Mouse (Mus musculus): ENCODE results near the gene Gpr156. TPM values are rescaled to one million over a fixed set of nuclear protein-coding genes. Genes with fewer than 3 reads are reported as not detected.
"Not testable (repeated sequence)": the region's sequence is repeated elsewhere in the genome, so short reads cannot be mapped to it uniquely, and the experiment has no call there.

Gpr156 gene
- total RNA-seq, 1 experiment, result 0.22 TPM

GRCm38 (mm10) chr16:38032644-38033043 is 116.3 kb downstream of the Gpr156 start:
- Histone ChIP-seq H3K4me3 (ENCODE audit: insufficient read depth in 1 of 2, low read depth in 1 of 2, low read length in 2 of 2, poor library complexity in 1 of 2, severe bottlenecking in 1 of 2) (no peak overlapping the region), H3K36me3 (ENCODE audit: control insufficient read depth, insufficient read depth, low read length, poor library complexity, severe bottlenecking) (no peaks in the 10 kb centered on the region), H3K9ac (ENCODE audit: insufficient read depth, low read depth, low read length, poor library complexity, severe bottlenecking) (no peak overlapping the region), H3K27ac (ENCODE audit: insufficient read depth, low read depth, low read length, poor library complexity, severe bottlenecking) (no peak overlapping the region), H3K4me1 (ENCODE audit: control insufficient read depth in 2 of 2, insufficient read depth in 2 of 2, low read length in 2 of 2, poor library complexity in 1 of 2) (no peaks in the 10 kb centered on the region), H3K9me3 (ENCODE audit: control insufficient read depth, insufficient read depth, low read depth, low read length) (no peaks in the 10 kb centered on the region)
- no peak for TF ChIP-seq ZNF384 (IDR thresholded peaks at IDR 0.05; ENCODE audit: low read depth, low read length)
- no peak for TF ChIP-seq CHD2 (IDR thresholded peaks at IDR 0.05; ENCODE audit: low read depth, low read length)
- TF ChIP-seq MAFK (IDR thresholded peaks at IDR 0.05; ENCODE audit: insufficient read depth, low read depth, low read length), result no peak
- TF ChIP-seq HCFC1 (IDR thresholded peaks at IDR 0.05; ENCODE audit: borderline replicate concordance, insufficient read depth, low read length), result no peak
- no peak for TF ChIP-seq ZC3H11A (IDR thresholded peaks at IDR 0.05; ENCODE audit: borderline replicate concordance, low read depth, low read length)
- DNase-seq (ENCODE audit: low read depth, low spot score), result no peak
- in situ Hi-C loops (cut with MboI; ENCODE audit: low sequenced_read_pairs in 2 of 2, unreplicated experiment in 2 of 2), result no loop called here

- DNase-seq (ENCODE audit: low read depth, low spot score), result no peak
- H3K27ac ChIP-seq (ENCODE audit: insufficient read depth, low read depth, low read length, poor library complexity, severe bottlenecking), result no peak overlapping the region
- H3K36me3 ChIP-seq (ENCODE audit: control insufficient read depth, insufficient read depth, low read length, poor library complexity, severe bottlenecking), result no peaks in the 10 kb centered on the region
- in situ Hi-C loops (cut with MboI; ENCODE audit: low sequenced_read_pairs in 2 of 2, unreplicated experiment in 2 of 2), result no loop called here
- H3K4me1 ChIP-seq (ENCODE audit: control insufficient read depth in 2 of 2, insufficient read depth in 2 of 2, low read length in 2 of 2, poor library complexity in 1 of 2), result no peaks in the 10 kb centered on the region
- TF ChIP-seq ZC3H11A (IDR thresholded peaks at IDR 0.05; ENCODE audit: borderline replicate concordance, low read depth, low read length) (no peak), ZNF384 (IDR thresholded peaks at IDR 0.05; ENCODE audit: low read depth, low read length) (no peak), MAFK (IDR thresholded peaks at IDR 0.05; ENCODE audit: insufficient read depth, low read depth, low read length) (no peak), HCFC1 (IDR thresholded peaks at IDR 0.05; ENCODE audit: borderline replicate concordance, insufficient read depth, low read length) (no peak), CHD2 (IDR thresholded peaks at IDR 0.05; ENCODE audit: low read depth, low read length) (no peak)
- H3K9ac ChIP-seq (ENCODE audit: insufficient read depth, low read depth, low read length, poor library complexity, severe bottlenecking), result no peak overlapping the region
- H3K9me3 ChIP-seq (ENCODE audit: control insufficient read depth, insufficient read depth, low read depth, low read length), result no peaks in the 10 kb centered on the region
- H3K4me3 ChIP-seq (ENCODE audit: insufficient read depth in 1 of 2, low read depth in 1 of 2, low read length in 2 of 2, poor library complexity in 1 of 2, severe bottlenecking in 1 of 2), result no peak overlapping the region
Observed at GRCm38 (mm10) chr16:38033071-38033470, 116.8 kb downstream of the Gpr156 start.

GRCm38 (mm10) chr16:38038101-38038500 is 121.8 kb downstream of the Gpr156 start:
- H3K4me1 ChIP-seq (ENCODE audit: control insufficient read depth in 2 of 2, insufficient read depth in 2 of 2, low read length in 2 of 2, poor library complexity in 1 of 2); DNase-seq (ENCODE audit: low read depth, low spot score); in situ Hi-C loops (cut with MboI; ENCODE audit: low sequenced_read_pairs in 2 of 2, unreplicated experiment in 2 of 2); H3K9ac ChIP-seq (ENCODE audit: insufficient read depth, low read depth, low read length, poor library complexity, severe bottlenecking); H3K4me3 ChIP-seq (ENCODE audit: insufficient read depth in 1 of 2, low read depth in 1 of 2, low read length in 2 of 2, poor library complexity in 1 of 2, severe bottlenecking in 1 of 2); H3K36me3 ChIP-seq (ENCODE audit: control insufficient read depth, insufficient read depth, low read length, poor library complexity, severe bottlenecking); H3K27ac ChIP-seq (ENCODE audit: insufficient read depth, low read depth, low read length, poor library complexity, severe bottlenecking); H3K9me3 ChIP-seq (ENCODE audit: control insufficient read depth, insufficient read depth, low read depth, low read length): not testable (repeated sequence)

- H3K4me1 ChIP-seq (ENCODE audit: control insufficient read depth in 2 of 2, insufficient read depth in 2 of 2, low read length in 2 of 2, poor library complexity in 1 of 2), result no peaks in the 10 kb centered on the region
- in situ Hi-C loops (cut with MboI; ENCODE audit: low sequenced_read_pairs in 2 of 2, unreplicated experiment in 2 of 2), result no loop called here
- no peaks in the 10 kb centered on the region for H3K36me3 ChIP-seq (ENCODE audit: control insufficient read depth, insufficient read depth, low read length, poor library complexity, severe bottlenecking)
- TF ChIP-seq CHD2 (IDR thresholded peaks at IDR 0.05; ENCODE audit: low read depth, low read length), result no peak
- TF ChIP-seq ZC3H11A (IDR thresholded peaks at IDR 0.05; ENCODE audit: borderline replicate concordance, low read depth, low read length), result no peak
- TF ChIP-seq HCFC1 (IDR thresholded peaks at IDR 0.05; ENCODE audit: borderline replicate concordance, insufficient read depth, low read length), result no peak
- TF ChIP-seq ZNF384 (IDR thresholded peaks at IDR 0.05; ENCODE audit: low read depth, low read length), result no peak
- TF ChIP-seq MAFK (IDR thresholded peaks at IDR 0.05; ENCODE audit: insufficient read depth, low read depth, low read length), result no peak
- no peak overlapping the region for H3K27ac ChIP-seq (ENCODE audit: insufficient read depth, low read depth, low read length, poor library complexity, severe bottlenecking)
- H3K9ac ChIP-seq (ENCODE audit: insufficient read depth, low read depth, low read length, poor library complexity, severe bottlenecking), result no peak overlapping the region
- no peak for DNase-seq (ENCODE audit: low read depth, low spot score)
- no peaks in the 10 kb centered on the region for H3K9me3 ChIP-seq (ENCODE audit: control insufficient read depth, insufficient read depth, low read depth, low read length)
- H3K4me3 ChIP-seq (ENCODE audit: insufficient read depth in 1 of 2, low read depth in 1 of 2, low read length in 2 of 2, poor library complexity in 1 of 2, severe bottlenecking in 1 of 2), result no peak overlapping the region
Observed at GRCm38 (mm10) chr16:38042160-38042559, 125.9 kb downstream of the Gpr156 start.

- no peak for DNase-seq (ENCODE audit: low read depth, low spot score)
- no peak overlapping the region for H3K27ac ChIP-seq (ENCODE audit: insufficient read depth, low read depth, low read length, poor library complexity, severe bottlenecking)
- in situ Hi-C loops (cut with MboI; ENCODE audit: low sequenced_read_pairs in 2 of 2, unreplicated experiment in 2 of 2), result no loop called here
- no peaks in the 10 kb centered on the region for H3K36me3 ChIP-seq (ENCODE audit: control insufficient read depth, insufficient read depth, low read length, poor library complexity, severe bottlenecking)
- no peak overlapping the region for H3K9ac ChIP-seq (ENCODE audit: insufficient read depth, low read depth, low read length, poor library complexity, severe bottlenecking)
- H3K4me1 ChIP-seq (ENCODE audit: control insufficient read depth in 2 of 2, insufficient read depth in 2 of 2, low read length in 2 of 2, poor library complexity in 1 of 2), result no peaks in the 10 kb centered on the region
- H3K9me3 ChIP-seq (ENCODE audit: control insufficient read depth, insufficient read depth, low read depth, low read length), result no peaks in the 10 kb centered on the region
- no peak for TF ChIP-seq MAFK (IDR thresholded peaks at IDR 0.05; ENCODE audit: insufficient read depth, low read depth, low read length)
- TF ChIP-seq HCFC1 (IDR thresholded peaks at IDR 0.05; ENCODE audit: borderline replicate concordance, insufficient read depth, low read length), result no peak
- no peak for TF ChIP-seq ZC3H11A (IDR thresholded peaks at IDR 0.05; ENCODE audit: borderline replicate concordance, low read depth, low read length)
- TF ChIP-seq ZNF384 (IDR thresholded peaks at IDR 0.05; ENCODE audit: low read depth, low read length), result no peak
- no peak for TF ChIP-seq CHD2 (IDR thresholded peaks at IDR 0.05; ENCODE audit: low read depth, low read length)
- no peak overlapping the region for H3K4me3 ChIP-seq (ENCODE audit: insufficient read depth in 1 of 2, low read depth in 1 of 2, low read length in 2 of 2, poor library complexity in 1 of 2, severe bottlenecking in 1 of 2)
Observed at GRCm38 (mm10) chr16:38044551-38044950, 128.3 kb downstream of the Gpr156 start.

Data from ES-E14 (cell line).